Mouse (Mus musculus) adipocyte (in vitro differentiated cells): ENCODE data around the gene Igsf21.
A peak's percentile ranks its signal among the peaks of the same experiment; 100 is the strongest.

Source experiments
- DNase-seq: peaks from one replicate; pipeline ENCODE4 v3.0.0-alpha.2; 2016; ENCODE audit warnings: low spot score

Gene Igsf21

DNA sequence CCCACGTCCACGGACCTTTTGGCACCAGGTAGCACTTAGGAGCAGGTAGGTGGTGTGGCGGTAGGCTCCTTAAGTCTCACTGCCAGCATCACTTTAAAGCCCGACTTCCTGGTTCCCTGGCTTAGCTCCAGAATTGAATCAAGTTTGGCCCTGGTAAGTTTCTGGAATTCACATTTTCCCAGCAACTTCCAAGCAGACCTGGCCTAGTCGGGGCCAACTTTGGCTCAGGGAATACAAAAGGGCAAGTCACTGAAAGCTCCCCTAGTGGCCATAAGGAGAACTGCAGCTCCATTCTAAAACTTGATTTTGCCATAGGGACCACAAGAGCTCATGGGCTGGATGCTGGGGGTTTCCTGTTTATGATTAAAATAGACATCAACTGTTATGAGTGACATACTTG is 145.5 kb downstream of the Igsf21 start:
- peak; percentile 3 for DNase-seq

DNA sequence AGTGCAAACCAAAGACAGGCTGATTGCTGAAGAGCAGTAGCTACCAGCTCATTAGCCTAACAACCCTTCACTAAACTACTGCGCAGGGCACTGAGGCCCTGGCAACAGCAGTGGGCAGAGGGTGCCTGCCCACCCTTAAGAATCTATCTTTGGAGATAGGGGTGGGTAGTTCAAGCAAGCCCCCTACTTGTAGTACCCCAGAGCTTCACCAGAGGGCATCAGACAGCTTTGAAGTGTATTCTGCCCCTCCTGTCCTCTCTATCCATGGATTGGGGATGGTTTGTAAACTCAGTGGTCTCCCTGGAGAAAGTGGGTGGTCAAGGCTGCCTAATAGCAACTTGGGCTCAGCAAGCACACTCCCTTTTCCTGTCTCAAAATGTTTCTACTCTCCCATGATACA is 146.4 kb downstream of the Igsf21 start:
- DNase-seq: no peak

DNA sequence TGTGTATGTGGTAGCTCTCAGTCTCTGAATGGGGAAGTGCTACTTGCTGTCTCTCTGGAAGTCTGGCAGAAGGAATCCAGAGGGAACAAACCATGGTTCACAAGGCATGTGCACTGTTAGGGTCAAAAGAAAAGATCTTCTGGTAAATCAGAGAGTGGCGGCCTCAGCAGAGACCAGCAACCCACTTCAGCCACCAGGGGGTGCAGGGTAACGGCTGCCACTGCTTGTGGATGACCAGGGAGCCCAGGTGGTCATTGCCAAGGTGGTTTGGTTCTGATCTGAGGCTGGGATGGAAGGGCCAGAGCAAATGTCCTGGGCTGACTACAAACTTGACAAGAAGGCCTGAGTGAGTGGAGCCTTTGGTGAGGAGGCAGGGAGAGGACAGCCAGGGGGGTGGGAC is 150.3 kb downstream of the Igsf21 start:
- no peak for DNase-seq

DNA sequence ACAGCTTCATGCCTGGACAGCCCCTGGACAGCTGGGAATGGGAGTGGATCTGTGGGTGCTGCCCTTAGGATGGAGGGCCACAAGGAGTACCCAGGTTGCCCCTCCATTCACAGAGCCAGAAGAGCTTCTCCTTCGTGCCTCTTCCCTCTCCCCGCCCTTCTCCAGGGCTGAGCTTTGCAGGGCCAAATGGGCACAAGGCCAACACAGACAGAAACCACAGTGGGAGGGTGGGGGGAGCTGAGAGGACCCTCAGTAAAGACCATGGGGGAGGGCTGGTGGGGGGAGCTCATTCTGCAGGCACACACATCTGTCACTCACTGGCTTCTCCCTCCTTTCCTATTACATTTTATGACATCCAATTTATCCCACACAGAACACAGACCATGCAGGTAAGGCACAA is 151.7 kb downstream of the Igsf21 start:
- no peak for DNase-seq

DNA sequence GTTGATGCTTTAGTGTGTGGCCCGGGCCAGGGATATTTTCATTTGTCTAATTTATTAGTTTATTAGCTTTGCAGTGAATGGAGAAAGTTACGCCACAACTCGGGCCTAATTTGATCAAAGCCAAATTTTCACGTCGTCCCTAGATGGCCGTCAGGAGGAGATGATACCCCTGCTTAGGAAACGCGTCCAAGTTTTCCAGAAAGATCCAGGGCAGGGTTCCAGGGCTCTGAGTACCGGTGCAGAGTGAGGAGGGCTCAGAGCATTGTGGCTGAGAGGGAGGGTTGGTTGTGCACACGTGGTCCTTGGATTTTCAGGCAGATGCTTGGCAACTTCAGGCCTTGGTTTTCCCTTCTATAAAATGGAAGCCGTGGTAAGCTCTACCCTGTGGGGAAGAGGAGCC is 154.2 kb downstream of the Igsf21 start:
- no peak for DNase-seq

DNA sequence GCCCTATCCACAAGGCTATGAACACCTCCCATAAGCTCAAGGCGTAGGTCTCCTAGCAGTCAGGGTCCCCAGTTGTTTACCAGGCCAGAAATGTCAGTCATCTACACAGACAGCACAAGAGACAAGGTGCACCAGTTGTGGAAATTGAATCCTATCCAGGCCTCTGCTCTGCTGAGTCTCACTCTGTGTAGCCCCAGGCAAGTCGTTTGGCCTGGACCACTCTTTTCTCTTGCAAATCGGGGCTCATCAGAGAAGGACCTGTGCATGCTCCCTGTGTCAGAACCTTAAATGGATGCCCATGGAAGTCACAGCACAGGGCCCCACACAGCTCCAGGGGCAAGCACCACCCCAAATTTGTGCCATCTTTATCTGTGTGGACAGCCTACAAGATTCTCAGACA is 154.9 kb downstream of the Igsf21 start:
- DNase-seq: no peak

DNA sequence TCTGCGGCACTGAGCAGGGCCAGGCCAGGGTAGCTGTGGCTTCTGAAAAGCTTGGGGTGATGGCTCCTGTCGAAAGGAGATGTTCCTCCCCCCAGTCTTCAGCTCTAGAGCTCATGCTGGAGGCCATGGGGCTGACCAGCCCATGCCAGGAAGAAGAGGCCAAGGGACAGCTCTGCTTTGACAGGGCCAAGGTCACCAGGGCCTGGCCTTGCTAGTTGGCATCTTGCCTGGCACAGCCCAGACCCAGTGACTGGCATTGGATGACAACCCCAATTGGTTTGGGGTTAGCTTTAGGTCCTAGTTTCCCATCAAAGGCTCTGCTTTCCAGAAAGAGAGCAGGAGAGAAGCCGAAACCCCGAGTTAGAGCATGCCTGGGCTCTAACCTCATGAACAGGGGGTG is 156.9 kb downstream of the Igsf21 start:
- DNase-seq: no peak

DNA sequence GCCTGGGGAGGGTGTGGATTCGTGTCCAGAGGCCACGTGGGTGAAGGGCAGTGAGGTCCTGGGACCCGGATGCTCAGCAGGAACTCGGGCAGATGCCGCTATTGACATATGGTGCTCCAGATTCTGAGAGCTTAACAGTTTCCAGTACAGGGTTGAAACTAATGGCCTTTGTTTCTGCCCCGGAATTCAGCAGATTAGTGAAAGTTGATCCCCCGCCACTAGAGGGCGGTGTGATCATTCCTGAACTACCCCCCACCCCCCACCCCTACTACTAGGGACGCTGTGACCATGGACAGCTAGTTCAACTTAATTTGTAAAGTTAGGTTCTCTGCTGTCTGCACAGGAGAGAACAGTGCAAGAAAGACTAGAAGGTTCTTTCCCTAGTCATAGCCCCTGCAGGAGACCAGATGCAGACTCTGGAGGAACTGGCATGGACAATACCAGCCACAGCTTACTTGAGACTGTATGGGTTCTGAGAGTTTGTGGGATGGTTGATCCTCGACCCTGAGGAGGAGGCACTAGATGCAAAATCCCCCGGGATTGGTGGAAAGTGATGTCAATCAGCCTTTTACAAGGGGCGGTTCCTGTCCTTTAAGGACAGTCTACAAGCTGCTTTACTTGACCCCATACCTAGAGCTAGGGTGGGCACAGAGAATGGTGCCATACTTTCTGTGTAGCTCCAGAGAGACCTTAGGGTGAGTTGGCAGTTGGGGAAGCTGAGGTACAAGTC is 157.7 kb downstream of the Igsf21 start:
- DNase-seq: no peak

DNA sequence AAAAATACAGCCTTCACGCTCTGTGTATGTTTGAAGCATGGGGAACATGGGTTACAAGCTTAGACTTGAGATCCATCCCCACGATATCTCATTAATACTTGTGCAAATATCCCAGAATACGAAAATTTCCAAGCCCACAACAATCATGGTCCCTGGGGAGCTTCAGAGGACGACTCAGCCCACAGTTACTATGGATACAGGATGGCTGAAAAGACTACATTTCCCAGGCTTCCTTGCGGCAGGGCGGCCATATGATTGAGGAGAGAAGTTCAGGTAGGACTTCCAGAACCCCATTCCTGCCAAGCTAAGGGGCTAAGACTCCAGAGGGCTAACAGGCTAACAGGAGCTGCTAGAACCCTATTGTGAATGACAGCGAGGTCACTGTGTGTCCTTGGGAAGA is 160.4 kb downstream of the Igsf21 start:
- DNase-seq: no peak

DNA sequence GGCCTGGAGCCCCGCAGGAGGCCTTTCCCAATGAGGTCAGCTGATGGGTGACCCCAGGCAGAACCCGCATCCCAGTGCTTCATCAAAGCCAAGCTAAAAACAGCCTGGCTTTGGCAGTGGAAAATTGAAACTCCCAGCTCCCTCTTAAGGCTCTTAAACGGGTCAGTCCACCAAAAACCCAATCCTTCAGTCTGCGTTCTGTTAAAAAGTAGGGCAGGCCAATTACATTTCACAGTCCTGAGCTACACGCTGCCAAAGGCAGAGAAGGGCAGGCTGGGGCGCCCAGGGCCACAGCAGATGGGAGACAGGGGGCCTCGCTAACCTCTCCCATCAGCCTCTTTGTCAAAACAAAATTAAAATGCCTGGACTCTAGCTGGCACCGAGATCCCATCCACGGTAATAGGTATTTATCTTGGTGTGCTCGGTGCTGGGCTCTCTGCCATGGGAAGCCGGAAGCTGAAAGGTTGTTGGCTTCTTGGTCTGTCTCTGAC is 162.0 kb downstream of the Igsf21 start:
- DNase-seq: no peak

DNA sequence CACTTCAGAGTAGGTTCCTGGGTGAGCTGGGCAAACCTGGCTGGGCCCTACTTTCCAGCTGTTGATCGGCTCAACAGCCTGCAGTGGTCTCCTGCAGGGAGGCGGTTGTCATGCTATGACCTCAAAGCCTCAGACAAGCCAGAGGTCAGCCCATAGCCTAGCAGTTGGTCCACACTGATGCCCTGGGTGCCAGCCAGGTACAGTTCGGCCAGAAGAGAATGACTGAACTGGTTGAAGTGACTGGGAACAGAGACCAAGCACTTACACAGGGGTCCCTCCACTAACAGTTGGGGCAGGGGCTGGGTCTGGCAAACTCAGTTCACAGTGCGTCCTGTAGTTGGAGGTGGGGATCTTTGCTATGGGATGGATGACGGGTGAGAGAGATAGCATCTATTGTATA is 162.5 kb downstream of the Igsf21 start:
- DNase-seq: no peak

DNA sequence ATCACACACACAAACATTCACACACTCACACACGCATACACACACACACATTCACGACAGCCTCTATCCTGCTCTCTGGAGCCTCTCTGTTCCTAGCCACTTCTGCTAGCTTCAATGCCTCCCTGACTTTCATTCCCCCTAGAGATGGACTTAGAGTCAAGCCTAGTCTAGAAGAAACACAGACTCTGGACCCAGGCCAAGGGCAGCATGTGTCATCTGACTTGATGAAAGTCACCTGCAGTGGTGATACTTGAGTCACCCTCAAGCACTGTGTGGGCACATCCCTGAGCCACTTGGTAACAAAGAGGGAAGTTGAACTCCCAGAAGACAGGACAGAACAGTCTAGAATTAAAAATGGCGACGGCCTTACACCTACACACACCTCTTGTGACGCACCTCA is 168.2 kb downstream of the Igsf21 start:
- DNase-seq: no peak

DNA sequence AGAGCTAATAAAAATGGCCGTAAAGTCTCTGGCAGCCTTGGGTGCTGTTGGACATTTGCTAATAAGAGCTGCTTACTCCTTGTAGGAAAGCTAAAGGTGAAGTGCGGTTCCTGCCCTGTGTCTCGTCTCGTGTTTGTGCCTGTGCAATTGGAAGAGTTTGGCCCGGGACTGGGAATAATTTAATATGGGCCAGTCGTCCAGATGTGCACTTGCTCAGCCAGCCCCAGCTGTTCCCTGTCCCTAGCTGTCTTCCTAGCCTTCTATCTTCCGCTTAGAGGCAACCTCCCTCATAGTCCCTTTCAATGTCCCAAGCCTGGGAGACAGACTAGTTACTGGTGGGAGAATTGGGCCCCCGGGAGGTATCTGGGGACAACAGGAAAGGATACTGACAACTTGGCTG is 169.0 kb downstream of the Igsf21 start:
- no peak for DNase-seq

DNA sequence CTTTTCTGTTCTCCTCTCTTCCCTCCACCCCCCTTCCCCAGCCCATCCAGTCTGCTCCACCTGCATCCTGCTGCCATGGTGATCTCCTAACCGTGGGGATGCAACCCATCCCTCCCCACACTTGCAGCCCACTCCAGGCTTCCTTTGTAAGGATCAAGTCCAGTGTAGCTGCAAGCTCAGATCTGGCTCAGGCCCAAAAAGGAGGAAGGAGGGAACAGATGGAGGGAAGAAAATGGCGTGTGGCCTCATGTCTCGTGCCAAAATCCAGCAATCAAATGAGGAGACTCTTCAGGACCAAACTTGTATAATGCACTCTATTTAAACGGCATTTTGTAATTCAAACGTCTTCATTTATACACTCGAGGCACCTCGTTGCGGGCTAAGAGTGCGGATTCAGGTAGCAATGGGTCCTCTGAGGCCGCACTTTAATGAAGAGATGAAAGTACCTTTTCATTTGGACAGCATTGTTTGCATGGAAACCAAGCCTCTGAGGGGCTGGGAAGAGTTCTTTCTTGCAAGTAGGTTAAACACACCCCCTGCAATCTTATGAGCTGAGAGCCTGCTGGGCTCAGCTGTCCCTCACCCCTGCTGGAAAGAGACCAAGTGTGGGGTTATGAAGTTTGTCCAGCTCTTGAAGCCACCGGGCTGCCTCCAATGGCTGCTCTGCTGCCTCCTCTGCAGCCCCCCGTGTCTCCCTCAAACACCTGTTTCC is 169.6 kb downstream of the Igsf21 start:
- no peak for DNase-seq

DNA sequence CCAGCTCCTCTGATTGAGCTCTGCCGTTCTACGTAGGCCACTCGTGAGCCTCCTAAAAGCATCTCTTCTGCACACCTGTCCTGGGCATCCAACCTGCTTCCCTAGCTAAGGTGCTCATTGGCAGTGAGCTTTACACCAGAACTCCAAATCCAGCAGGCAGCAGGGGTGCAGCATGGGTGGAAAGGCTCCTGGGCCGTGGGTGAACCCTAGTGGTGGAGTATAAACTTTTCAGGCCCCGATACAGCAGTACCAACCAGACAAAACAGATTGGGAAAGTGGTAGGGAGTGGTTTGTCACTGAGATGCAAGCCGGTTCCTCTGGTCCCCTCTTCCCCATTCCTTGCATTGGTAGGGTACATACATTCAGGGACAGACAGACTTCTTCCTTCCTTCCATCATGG is 170.2 kb downstream of the Igsf21 start:
- no peak for DNase-seq

DNA sequence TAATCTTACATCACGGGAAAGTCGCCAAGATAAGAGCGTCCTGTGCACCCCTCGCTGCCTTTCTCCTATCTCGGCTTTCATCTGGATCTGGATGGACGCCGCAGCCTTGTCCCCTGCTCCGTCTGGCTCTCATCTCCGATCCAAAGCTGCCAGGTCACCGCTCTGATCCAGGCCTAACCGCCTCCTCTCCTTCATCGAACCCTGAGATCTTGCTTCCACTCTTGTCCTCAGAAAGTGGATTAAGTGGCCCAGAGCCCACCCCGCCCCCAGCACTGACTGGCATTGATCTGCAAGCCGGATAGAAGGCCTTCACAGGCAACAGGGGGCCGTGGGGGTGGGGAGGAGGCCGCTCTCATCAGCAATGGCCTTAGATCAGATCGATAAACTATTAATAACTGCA is 175.5 kb downstream of the Igsf21 start:
- DNase-seq: no peak

DNA sequence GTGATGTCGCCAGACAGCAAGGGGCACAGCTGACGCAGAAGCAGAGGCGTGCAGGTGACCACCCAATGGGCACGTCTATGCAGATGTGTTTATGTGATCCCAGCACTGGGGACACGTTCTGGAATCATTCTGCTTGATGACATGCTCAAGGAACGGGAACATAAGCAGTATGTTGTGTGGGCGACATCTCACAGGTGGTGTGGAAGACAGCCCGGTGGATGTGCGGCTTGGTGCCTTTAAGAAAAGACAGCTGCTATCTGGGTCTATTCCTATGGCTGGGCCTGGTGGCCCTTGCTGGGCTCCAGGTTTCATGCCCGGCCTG is 176.3 kb downstream of the Igsf21 start:
- no peak for DNase-seq

DNA sequence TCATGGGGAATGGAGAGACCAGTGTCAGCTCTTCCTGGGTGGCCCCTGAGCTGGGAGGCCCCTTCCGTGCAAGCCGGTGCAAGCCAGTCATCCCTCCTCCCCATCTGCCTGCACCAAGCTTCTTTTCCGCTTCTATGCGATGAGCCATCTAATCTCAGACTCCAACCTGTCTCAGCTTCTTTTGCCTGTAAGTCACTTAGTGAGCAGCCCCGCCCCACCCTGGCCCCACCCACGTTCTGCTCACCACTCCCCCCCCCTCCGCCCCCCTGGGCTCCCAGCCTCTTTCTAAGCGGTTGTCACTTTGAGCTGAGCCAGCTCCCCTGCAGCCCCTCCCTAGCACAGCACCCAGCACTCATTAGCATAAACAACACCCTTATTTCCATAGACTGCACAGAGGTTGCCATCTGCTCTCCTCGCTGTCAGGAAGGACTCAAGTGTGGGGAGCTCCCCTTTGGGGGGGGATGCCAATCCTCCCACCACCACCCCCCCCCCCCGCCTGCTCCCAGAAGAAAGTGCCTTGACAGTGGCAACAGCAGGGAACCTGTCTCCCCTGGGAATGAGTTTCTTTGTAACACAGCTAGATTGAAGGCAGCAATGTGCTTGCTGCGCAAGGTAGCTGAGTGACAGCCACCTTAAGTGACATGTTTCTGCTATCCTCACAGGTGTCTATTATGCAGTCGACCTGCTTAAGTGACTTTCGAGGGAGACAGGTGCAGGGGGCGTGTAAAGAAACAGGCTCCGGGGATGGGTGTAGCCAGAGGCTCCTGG is 176.8 kb downstream of the Igsf21 start:
- DNase-seq: no peak

DNA sequence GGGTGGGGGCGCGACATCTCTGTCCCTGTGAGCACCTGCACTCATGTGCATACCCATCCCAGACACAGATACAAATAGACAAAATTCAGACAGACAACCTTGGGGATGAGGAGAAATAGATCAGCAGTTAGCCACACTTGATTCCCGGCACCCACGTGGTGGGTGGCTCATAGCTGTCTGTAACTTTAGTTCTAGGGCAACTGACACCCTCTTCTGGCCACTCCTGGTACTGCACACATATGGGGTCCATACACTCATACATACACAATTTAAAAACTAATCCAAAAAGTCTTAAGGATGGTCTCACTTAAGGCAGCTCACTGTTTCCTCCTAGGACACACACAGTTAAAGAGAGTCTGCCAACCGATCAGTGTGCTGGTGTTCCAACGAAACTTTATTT is 178.1 kb downstream of the Igsf21 start:
- DNase-seq: no peak

DNA sequence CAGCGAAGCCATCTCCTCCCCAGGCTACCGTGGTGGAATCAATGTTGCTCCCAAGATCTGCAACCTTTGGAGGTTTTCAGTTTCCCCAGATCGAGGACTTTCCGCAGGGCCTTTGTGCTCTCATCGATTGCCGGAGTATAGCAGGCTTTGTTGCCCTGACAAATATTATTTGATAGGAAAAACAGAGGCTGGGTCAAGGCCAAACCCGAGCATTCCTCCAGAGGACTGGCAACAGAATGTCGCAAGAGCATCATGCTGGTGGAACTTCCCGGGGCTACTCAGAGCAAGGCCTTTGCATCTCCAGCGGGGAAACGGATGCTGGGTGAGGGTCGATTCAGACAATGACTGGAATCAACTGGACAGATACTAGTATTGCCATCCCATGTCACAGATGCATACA is 180.6 kb downstream of the Igsf21 start:
- no peak for DNase-seq

DNA sequence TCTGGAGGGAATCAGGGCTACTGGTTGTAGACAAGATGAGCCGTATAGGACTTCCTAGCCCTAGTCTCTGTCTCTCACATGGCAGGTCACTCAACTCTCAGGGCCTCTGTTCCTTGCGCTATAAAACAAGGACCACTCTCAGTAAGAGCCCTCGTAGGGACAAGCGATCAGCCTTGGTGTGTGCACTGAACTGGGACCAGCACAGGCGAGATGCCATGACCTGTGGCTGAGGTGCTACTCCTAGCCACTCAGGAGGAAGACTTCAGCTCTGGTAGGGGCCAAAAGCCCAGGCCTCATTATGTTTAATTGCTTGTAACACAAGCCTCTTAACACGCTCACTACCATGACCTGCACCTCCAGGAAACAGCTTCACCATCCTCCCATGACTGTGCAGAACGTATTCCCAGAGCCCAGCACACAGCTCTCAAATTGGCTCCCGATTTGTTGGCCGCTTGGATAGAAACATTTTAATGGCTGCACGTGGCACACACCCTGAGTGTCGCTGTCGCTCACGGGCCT is 183.4 kb downstream of the Igsf21 start:
- no peak for DNase-seq

DNA sequence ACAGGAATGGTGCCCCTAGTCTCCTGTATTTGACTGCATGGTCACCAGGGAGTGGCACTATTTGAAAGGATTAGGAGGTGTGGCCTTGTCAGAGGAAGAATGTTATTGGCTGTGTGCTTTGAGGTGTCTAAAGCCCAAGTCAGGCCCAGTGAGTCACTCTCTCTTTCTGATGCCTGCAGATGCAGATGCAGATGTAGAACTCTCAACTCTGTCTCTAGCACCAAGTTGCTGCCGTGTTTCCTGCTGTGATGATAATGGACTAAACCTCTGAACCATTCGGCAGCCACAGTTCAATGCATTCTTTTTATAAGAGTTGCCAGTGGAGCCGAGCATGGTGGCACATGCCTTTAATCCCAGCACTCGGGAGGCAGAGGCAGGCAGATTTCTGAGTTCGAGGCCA is 186.3 kb downstream of the Igsf21 start:
- no peak for DNase-seq

DNA sequence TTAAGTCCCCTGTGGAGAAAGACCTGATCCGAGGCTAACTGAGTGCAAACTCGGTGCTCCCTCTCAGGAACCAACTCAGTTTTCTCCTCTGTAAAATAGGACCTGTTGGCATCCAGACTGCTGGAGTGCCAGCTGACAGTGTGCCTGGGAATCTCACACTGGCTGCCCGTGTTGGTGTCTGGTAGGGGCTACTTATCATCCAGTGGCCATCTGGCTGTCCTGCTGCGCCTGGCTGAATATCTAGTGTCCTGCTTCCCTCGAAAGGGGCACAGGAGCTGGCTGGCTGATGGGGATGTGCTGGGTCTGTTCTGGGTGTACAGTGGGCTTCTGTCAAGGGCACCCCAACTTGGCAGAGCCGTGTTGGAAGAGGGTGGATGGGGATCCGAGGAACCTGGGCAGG is 193.5 kb downstream of the Igsf21 start:
- no peak for DNase-seq
